Mouse (Mus musculus): ENCODE data around the gene Vmn1r85.
A peak's percentile ranks its signal among the peaks of the same experiment; 100 is the strongest.

Vmn1r85 gene

DNA sequence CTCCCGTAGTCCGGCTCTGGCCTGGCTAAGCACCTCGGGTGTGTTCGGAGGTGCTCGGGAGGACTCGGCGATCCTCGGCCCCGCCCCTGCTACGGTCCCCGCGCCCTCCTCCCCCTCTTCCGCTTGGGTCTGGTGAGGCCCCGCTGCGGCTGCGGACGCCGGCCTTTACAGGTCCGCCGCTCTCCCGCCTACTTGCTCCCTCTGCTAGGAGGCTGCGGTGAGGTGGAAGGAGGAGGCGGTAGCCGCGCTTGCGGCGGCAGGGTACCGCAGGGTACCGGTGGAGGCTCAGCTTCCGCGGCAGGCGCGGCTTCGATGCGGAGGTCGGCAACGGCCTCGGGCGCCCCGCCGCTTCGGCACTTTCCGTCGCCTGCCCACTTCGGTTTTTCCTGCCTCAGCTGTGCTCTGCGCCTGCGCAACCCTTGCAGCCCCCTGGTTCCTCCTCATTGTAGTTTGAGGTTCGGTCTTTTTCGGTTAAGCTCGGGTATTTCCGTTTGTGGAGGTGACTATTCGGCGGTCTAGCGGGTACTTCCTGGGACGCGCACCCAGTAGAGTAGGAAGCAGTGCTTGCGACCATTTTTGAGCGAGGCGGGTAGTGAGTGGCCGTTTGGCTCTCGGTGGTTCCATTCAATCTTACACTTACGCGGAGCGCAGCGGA, 56.9 kb downstream of the Vmn1r85 start, which contains the start of gene Ube2m:
Gene Ube2m (minus strand): TSS at position 375 of the 655 bp plus-strand sequence.
- DNase-seq: peak; percentile 100

DNA sequence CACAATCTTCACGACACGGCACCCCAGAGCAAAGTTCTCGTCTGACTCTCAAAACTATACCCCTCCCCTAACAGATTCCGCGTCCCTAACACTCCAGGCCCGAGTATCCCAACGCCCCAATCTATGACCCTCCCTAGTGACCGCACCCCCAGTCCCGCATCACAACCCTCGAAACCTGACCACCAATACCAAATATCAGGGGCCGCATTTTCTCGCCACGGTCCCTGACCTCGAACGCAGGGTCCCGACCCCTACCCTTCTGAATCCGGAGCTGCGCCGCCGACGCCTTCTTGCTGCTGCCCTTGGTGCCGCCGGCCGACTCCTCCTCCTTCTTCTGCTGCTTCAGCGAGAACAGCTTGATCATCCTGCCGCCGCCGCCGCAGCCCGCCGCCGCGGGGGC, 57.6 kb downstream of the Vmn1r85 start:
- peak; percentile 66 for DNase-seq

- DNase-seq: no peak
These were observed 58.2 kb downstream of the Vmn1r85 start for GRCm38 (mm10) chr7:13036806-13037205.

- peak; percentile 54 for DNase-seq
These were observed 59.6 kb downstream of the Vmn1r85 start for GRCm38 (mm10) chr7:13035211-13035855.

GRCm38 (mm10) chr7:13034148-13034977, 60.6 kb downstream of the Vmn1r85 start, which contains the start of gene Chmp2a:
Chmp2a (minus strand) TSS chr7:13034807.
- DNase-seq: peak; percentile 98

DNA sequence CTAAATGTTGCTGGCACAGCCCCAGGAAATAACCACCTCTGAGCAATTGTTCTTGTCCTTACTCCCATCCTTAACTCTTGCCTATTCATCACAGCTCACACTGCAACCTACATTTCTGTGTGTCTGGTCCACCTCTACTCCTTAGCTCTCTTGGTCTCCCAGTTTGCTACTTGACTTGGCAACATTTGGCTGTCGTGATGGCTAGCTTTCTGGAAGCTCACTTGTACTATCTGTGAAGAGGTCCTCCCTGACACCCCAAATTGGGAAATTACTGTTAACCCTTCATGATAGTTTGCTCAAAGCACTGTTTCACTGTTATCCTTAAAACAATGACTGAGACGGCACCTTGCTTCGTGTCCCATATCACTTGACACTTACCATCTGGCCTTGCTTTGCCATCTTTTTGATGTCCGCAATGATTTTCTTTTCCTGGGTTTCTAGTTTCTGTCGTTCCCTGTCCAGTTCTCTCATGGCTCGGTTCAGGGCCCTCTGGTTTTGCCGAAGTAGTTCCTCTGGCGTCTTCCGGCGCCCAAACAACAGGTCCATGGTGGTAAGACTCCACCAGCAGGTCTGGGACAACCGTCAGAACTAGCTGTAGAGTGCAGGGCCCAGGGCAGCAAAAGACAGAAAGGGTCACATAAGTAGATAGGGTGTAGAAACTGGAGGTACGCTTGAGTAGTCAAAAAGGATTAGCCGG, 61.4 kb downstream of the Vmn1r85 start:
- DNase-seq: no peak
